Mouse (Mus musculus): ENCODE results near the gene 4930568D16Rik. TPM values are rescaled to one million over a fixed set of nuclear protein-coding genes. Genes with fewer than 3 reads are reported as not detected.

4930568D16Rik gene
- not detected for total RNA-seq (2021)
- long read RNA-seq, experiment 1: 0 reads
- long read RNA-seq, experiment 2: 0 reads

- DNase-seq: no peak
Measured at GRCm38 (mm10) chr2:35367629-35368028, at the start of gene 4930568D16Rik. Gene 4930568D16Rik, minus strand, starts transcription at chr2:35367729.

- DNase-seq: no peak
Measured at GRCm38 (mm10) chr2:35417231-35417630, 49.7 kb upstream of the 4930568D16Rik start.

- no peak for DNase-seq
Measured at GRCm38 (mm10) chr2:35416473-35416872, 48.9 kb upstream of the 4930568D16Rik start.

GRCm38 (mm10) chr2:35412810-35413209 is 45.3 kb upstream of the 4930568D16Rik start:
- DNase-seq: no peak

GRCm38 (mm10) chr2:35412246-35412645 is 44.7 kb upstream of the 4930568D16Rik start:
- no peak for DNase-seq

- no peak for DNase-seq
Measured at GRCm38 (mm10) chr2:35411640-35412190, 44.2 kb upstream of the 4930568D16Rik start.

GRCm38 (mm10) chr2:35409466-35409865 is 41.9 kb upstream of the 4930568D16Rik start:
- no peak for DNase-seq

- no peak for DNase-seq
Measured at GRCm38 (mm10) chr2:35408409-35409110, 41.0 kb upstream of the 4930568D16Rik start.

GRCm38 (mm10) chr2:35407878-35408277 is 40.3 kb upstream of the 4930568D16Rik start:
- DNase-seq: no peak

- no peak for DNase-seq
Measured at GRCm38 (mm10) chr2:35407266-35407665, 39.7 kb upstream of the 4930568D16Rik start.

- no peak for DNase-seq
Measured at GRCm38 (mm10) chr2:35406611-35407010, 39.1 kb upstream of the 4930568D16Rik start.

- DNase-seq: no peak
Measured at GRCm38 (mm10) chr2:35402391-35402790, 34.9 kb upstream of the 4930568D16Rik start.

- no peak for DNase-seq
Measured at GRCm38 (mm10) chr2:35400739-35401138, 33.2 kb upstream of the 4930568D16Rik start.

- DNase-seq: no peak
Measured at GRCm38 (mm10) chr2:35398184-35398828, 30.8 kb upstream of the 4930568D16Rik start.

- peak; percentile 44 for DNase-seq
Measured at GRCm38 (mm10) chr2:35397590-35398173, 30.2 kb upstream of the 4930568D16Rik start.

GRCm38 (mm10) chr2:35397096-35397495 is 29.6 kb upstream of the 4930568D16Rik start, which contains the start of gene 4930402F06Rik:
Gene 4930402F06Rik, minus strand, starts transcription at chr2:35397175.
- DNase-seq: no peak

GRCm38 (mm10) chr2:35385441-35385871 is 17.9 kb upstream of the 4930568D16Rik start:
- peak; percentile 53 for DNase-seq

- DNase-seq: no peak
Measured at GRCm38 (mm10) chr2:35379306-35379705, 11.8 kb upstream of the 4930568D16Rik start.

GRCm38 (mm10) chr2:35377600-35377999 is 10.1 kb upstream of the 4930568D16Rik start:
- no peak for DNase-seq

- DNase-seq: no peak
Measured at GRCm38 (mm10) chr2:35373003-35373402, 5.5 kb upstream of the 4930568D16Rik start.

GRCm38 (mm10) chr2:35370686-35371085 is 3.2 kb upstream of the 4930568D16Rik start:
- DNase-seq: no peak

- DNase-seq: no peak
Measured at GRCm38 (mm10) chr2:35349184-35349583, 18.3 kb downstream of the 4930568D16Rik start.

- DNase-seq: no peak
Measured at GRCm38 (mm10) chr2:35345984-35346383, 21.5 kb downstream of the 4930568D16Rik start.
